Mouse (Mus musculus): Measurements from ENCODE around the gene Btbd35f16.
"Not testable (repeated sequence)": the region's sequence is repeated elsewhere in the genome, so short reads cannot be mapped to it uniquely, and the experiment has no call there.

Btbd35f16 gene

DNA sequence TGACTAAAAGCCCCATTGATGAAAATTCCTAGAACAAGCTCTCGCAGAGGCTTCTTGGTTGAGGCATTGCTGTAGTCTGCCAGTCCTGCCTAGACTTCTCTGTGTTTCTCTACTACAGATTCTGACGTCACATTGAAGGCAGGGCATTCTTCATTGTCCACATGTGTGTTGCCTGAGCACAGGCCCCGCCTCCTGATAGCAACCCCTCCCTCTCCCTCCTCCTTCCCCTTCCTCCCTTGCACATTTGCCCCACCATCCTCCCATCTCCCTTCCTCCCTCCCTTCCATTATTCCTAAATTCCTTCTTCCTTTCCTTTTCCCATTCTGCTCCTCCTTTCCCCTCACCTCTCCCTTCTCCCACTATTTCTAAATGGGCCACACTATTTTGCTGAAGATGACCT lies at the start of gene Btbd35f16:
Gene Btbd35f16 (minus strand): TSS at position 101 of the 400 bp plus-strand sequence.
- in situ Hi-C loops (cut with MseI, MboI), result not testable (repeated sequence)

Data from mouse trophoblast stem cell (cell line).